Mouse (Mus musculus): ENCODE measurements around the gene Serinc5. TPM values are rescaled to one million over a fixed set of nuclear protein-coding genes. Genes with fewer than 3 reads are reported as not detected.

Gene Serinc5
- polyA plus RNA-seq, 1 experiment from 2014 or later = 10.6 TPM

DNA sequence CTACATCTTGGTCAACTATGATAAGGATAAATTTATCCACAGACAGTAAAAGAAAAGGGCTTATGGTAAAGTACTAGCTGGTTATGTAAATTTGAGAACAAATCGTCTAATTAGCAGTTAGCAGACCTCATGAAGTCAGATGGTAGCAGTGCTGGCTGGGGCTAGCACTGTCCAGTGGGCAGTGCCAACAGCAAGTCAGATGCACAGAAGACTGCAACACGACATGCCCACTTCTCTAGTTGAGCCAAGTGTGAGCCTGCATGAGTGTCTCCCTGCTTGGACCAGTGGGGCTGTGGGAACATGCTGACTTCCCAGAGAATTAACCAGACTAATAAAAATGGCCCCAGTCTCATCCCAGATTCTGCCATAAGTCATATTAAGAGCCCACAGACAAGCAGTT is 41.6 kb downstream of the Serinc5 start:
- no peak overlapping the region for H3K4me3 ChIP-seq
- no peak overlapping the region for H3K27ac ChIP-seq
- H3K4me1 ChIP-seq (replicated peaks) = peaks cover 18% of the 10 kb centered on the region
- no peaks in the 10 kb centered on the region for H3K9me3 ChIP-seq
- no peaks in the 10 kb centered on the region for H3K36me3 ChIP-seq
- DNase-seq (ENCODE audit: low spot score) = no peak
- WGBS = 83% methylated on average over 2 of the region's 2 CpGs
- no peaks in the 10 kb centered on the region for H3K27me3 ChIP-seq (ENCODE audit: insufficient read depth, poor library complexity, severe bottlenecking)

DNA sequence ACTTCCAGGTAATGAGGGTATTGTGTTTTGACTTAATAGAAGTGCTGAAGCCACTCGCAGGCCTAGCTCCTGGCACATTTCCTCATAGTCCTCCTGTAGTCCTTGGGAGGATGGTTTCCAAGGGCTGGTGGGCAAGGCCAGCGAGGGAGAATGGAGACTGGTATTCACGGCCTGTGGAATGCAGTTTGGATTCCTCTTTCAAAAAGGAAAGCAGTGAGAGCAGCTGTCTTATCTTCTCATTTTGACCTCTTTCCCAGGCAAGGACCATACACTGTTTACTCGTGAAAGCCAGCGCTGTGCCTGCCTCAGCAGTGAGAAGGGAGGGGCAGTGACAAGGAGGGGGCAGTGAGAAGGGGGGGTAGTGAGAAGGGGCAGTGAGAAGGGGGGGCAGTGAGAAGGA is 42.4 kb downstream of the Serinc5 start:
- H3K4me3 ChIP-seq = no peak overlapping the region
- no peak for DNase-seq (ENCODE audit: low spot score)
- no peaks in the 10 kb centered on the region for H3K36me3 ChIP-seq
- 37% methylated on average over 5 of the region's 5 CpGs for WGBS
- H3K27ac ChIP-seq = peak overlapping the region; percentile 59; the same call in 1 of the 2 replicates
- H3K27me3 ChIP-seq (ENCODE audit: insufficient read depth, poor library complexity, severe bottlenecking) = no peaks in the 10 kb centered on the region
- peaks cover 24% of the 10 kb centered on the region for H3K4me1 ChIP-seq (replicated peaks)
- H3K9me3 ChIP-seq = no peaks in the 10 kb centered on the region

DNA sequence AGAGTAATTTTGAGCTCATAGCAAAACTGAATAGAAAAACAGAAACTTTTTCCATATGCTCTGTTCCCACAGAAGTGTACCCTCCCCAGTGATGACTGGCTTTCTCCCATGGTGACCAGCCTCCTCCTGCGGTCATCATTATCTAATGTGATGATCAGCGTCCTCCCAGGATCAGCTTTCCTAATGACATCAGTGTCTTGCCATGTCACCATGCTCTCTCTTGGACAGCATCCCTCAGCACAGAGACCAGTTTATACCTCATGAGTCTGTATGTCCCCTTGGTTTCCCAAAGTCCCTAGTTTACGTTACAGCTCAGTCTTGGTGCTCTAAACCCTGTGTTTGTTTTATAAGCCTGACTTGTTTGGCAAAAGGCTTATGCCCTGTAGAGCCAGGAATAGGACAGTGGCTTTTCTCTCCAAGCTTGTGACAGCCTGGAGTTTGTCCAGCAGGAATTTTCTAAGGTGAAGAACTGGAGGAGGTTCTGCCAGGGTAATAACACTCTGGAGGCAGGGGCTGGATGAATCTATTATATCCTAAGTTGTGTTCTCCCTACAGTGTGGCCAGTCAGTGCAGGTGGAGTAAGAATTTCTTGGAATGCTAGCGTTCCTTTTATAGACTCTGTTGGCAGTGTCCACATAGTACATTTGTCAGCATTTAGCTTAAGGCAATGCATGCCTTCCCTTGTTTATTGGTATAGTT is 46.1 kb downstream of the Serinc5 start:
- no peak for DNase-seq (ENCODE audit: low spot score)
- Histone ChIP-seq H3K27me3 (ENCODE audit: insufficient read depth, poor library complexity, severe bottlenecking) (no peaks in the 10 kb centered on the region), H3K36me3 (peaks cover 6% of the 10 kb centered on the region), H3K4me3 (no peak overlapping the region), H3K4me1 (replicated peaks) (peaks cover 16% of the 10 kb centered on the region), H3K27ac (no peak overlapping the region), H3K9me3 (no peaks in the 10 kb centered on the region)
- WGBS = 83% methylated on average over 4 of the region's 4 CpGs

DNA sequence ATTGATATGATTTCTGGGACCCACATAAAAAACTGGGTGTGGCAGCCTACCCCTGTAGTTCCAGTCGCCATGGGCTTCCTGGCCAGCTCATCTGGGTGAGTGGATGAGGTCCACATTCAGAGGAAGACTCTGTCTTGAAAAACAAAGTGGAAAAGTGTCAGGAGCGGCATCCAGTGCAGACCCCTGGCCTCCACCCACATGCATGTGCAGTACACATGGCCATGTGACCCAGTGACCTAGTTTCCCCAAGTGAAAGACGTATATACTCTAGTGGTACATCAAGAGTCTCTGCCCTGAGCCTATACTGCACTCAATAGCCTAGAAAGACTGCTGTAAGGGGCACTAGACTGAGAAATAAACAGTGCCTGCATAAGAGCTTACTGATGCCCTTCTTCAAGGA is 48.7 kb downstream of the Serinc5 start:
- 79% methylated on average over 3 of the region's 3 CpGs for WGBS
- no peaks in the 10 kb centered on the region for H3K9me3 ChIP-seq
- peaks cover 19% of the 10 kb centered on the region for H3K4me1 ChIP-seq (replicated peaks)
- no peak overlapping the region for H3K4me3 ChIP-seq
- H3K27me3 ChIP-seq (ENCODE audit: insufficient read depth, poor library complexity, severe bottlenecking) = no peaks in the 10 kb centered on the region
- no peak for DNase-seq (ENCODE audit: low spot score)
- peaks cover 6% of the 10 kb centered on the region for H3K36me3 ChIP-seq
- no peak overlapping the region for H3K27ac ChIP-seq

DNA sequence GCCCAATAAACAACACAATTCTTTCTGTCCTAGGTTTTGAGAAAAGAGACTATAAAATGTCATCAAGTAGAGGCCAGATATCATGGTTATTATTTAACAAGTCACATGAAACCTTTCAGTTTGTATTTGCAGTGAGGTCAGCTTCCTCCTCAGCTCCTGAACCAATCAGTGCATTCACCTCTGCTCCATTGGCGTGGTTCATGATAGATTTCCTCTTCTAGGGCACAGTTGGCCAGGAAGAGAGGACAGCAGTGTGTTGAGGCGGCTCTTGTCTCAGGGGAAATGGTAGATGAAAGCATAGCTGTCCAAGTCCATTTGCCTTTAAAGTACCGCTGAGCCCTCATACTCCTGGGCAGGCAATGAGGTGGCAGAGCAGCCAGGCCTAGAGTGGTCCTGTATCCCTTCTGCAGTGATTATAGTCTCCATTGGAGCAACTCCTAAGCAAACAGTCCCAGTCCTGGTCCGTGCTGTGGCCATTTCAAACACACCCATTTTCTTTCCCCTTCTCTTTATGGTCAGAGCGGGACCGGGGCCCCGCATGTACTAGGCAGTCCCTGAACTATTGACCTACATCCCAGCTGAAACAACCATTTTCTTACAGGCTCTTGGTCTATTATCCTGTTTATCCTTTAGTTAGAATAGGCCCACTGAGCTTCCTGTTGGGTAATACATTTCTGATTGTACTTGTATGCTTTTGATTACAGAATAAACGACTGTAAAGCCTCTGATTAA is 51.8 kb downstream of the Serinc5 start:
- no peak overlapping the region for H3K27ac ChIP-seq
- peaks cover 18% of the 10 kb centered on the region for H3K4me1 ChIP-seq (replicated peaks)
- DNase-seq (ENCODE audit: low spot score) = no peak
- H3K36me3 ChIP-seq = peaks cover 6% of the 10 kb centered on the region
- no peaks in the 10 kb centered on the region for H3K9me3 ChIP-seq
- WGBS = 67% methylated on average over 8 of the region's 8 CpGs
- H3K27me3 ChIP-seq (ENCODE audit: insufficient read depth, poor library complexity, severe bottlenecking) = no peaks in the 10 kb centered on the region
- H3K4me3 ChIP-seq = no peak overlapping the region

DNA sequence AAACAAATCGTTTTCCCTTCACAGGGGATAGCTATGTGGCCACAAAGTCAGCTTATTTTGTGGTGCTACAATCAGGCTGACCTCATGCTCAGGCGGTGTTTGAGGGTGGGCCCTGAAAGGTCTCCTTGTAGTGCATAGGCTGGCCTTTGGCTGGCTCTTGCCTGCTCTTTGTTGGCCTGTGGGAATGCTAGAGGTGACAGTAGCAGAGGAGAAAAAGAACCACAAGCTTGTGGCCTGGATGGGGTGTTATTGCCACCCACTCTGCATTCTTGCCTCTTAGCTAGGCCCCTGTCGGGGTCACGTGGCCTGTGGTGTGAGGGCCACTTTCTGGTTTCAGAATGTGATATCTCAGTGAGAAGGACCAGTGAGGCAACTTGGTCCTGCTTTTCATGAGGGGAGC is 54.1 kb downstream of the Serinc5 start:
- H3K9me3 ChIP-seq = no peaks in the 10 kb centered on the region
- H3K36me3 ChIP-seq = peaks cover 6% of the 10 kb centered on the region
- 77% methylated on average over 4 of the region's 4 CpGs for WGBS
- DNase-seq (ENCODE audit: low spot score) = no peak
- no peak overlapping the region for H3K4me3 ChIP-seq
- no peaks in the 10 kb centered on the region for H3K27me3 ChIP-seq (ENCODE audit: insufficient read depth, poor library complexity, severe bottlenecking)
- H3K4me1 ChIP-seq (replicated peaks) = peaks cover 10% of the 10 kb centered on the region; the same call in 1 of the 2 replicates
- no peak overlapping the region for H3K27ac ChIP-seq

DNA sequence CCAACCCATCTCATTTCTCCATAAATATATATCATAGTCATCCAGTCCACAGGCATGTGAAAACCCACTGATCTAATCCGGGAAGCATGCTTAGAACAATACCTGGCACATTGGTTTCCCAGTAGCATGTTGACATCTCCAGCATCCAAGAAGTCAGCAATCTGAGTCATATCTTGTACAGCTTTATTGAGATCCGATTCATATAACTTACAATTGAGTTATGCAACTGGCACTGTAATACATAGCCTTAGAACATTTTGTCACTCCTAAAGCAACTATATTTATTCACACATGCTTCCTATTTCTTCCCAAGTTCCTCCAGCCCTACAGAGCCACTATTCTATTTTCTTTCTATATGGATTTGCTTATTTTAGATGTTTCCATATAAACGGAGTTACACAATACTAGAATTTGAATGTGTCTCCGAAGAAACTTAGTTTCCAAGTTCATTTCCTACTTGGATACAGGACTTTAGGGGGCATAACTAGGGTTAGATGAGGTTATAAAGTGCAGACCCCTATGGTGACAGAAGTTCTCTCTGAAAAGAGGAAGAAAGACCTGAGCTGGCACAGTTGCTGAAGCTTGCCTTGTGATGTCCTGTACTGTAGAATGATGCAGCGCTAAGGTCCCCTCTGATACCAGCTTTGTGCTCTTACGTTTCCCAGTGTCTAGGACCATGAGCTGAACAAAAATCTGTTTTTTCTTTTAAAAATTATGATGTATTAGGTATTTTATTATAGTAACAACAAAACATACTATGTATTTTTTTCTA is 57.5 kb downstream of the Serinc5 start:
- WGBS = 97% methylated on average over 6 of the region's 6 CpGs
- Histone ChIP-seq H3K27me3 (ENCODE audit: insufficient read depth, poor library complexity, severe bottlenecking) (no peaks in the 10 kb centered on the region), H3K4me3 (no peak overlapping the region), H3K4me1 (replicated peaks) (0 out of 2 replicates have a peak, but pooled peaks cover under 1% of the 10 kb centered on the region), H3K9me3 (no peaks in the 10 kb centered on the region), H3K27ac (no peak overlapping the region), H3K36me3 (no peaks in the 10 kb centered on the region)
- DNase-seq (ENCODE audit: low spot score) = no peak

DNA sequence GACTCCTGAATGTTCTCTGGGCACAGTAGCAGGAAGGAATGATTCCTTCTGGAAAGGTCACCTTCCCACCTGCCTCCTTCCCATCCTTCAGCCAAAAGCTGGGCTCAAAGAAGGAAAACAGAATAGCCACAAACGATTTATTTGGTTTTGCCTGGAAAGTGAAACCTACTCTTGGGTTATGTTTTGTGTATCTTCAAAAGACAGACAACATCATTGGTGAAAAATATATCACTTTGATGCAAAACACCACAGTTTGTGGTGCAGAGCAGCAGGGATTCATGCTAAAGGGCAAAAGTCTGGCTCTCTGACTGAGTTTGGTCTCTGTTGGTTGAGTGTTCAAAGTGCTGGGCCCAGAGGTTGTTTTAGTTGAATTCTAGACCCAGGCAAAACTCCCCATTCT is 60.8 kb downstream of the Serinc5 start:
- Histone ChIP-seq H3K27me3 (ENCODE audit: insufficient read depth, poor library complexity, severe bottlenecking) (no peaks in the 10 kb centered on the region), H3K4me3 (no peak overlapping the region), H3K4me1 (replicated peaks) (peaks cover 7% of the 10 kb centered on the region), H3K9me3 (no peaks in the 10 kb centered on the region), H3K27ac (no peak overlapping the region), H3K36me3 (no peaks in the 10 kb centered on the region)
- no peak for DNase-seq (ENCODE audit: low spot score)
- WGBS = 82% methylated on average over 1 of the region's 1 CpGs

DNA sequence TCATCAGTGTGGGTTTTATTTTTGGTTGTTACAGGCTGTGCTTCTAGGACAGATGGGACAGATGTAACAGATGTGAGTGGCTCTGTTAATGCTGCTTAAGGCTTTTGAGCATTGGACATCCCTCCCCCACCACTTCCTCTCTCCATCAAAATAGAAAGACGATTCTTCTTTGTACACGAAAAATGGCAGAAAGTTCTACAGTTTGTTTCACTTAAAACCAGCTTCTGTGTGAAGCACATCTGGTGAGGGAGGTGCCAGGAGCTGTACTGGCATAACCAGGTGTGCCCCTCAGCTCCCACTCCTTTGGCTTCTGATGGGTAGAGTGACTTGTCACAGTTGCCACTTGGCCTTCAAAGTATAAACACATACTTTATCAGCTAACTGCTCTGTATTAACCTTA is 63.8 kb downstream of the Serinc5 start:
- 73% methylated on average over 2 of the region's 2 CpGs for WGBS
- Histone ChIP-seq H3K4me3 (no peak overlapping the region), H3K9me3 (no peaks in the 10 kb centered on the region), H3K36me3 (no peaks in the 10 kb centered on the region), H3K27ac (no peak overlapping the region), H3K27me3 (ENCODE audit: insufficient read depth, poor library complexity, severe bottlenecking) (no peaks in the 10 kb centered on the region), H3K4me1 (replicated peaks) (peaks cover 10% of the 10 kb centered on the region)
- DNase-seq (ENCODE audit: low spot score) = no peak

DNA sequence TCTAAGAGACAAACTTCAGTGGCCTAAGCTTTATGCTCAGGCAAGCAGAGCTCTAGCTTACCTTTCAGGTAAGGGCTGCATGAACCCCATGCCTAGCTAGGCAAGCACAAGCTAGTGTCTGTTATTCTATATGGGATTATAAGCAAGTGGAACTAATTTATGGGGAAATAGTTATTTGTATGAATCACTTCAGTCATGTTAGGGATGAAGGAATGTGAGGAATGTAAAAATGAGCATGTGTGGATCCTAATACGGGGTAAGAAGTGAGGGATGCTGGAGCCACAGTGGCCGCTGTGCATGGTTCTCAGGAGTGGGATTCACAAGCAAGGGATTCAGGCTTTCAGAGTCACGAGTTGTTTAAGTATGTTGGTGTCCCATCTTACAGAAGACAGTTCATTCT is 64.4 kb downstream of the Serinc5 start:
- DNase-seq (ENCODE audit: low spot score) = no peak
- no peaks in the 10 kb centered on the region for H3K27me3 ChIP-seq (ENCODE audit: insufficient read depth, poor library complexity, severe bottlenecking)
- H3K4me1 ChIP-seq (replicated peaks) = peaks cover 10% of the 10 kb centered on the region
- no peak overlapping the region for H3K4me3 ChIP-seq
- no peaks in the 10 kb centered on the region for H3K36me3 ChIP-seq
- WGBS = 78% methylated on average over 3 of the region's 3 CpGs
- no peaks in the 10 kb centered on the region for H3K9me3 ChIP-seq
- H3K27ac ChIP-seq = no peak overlapping the region

DNA sequence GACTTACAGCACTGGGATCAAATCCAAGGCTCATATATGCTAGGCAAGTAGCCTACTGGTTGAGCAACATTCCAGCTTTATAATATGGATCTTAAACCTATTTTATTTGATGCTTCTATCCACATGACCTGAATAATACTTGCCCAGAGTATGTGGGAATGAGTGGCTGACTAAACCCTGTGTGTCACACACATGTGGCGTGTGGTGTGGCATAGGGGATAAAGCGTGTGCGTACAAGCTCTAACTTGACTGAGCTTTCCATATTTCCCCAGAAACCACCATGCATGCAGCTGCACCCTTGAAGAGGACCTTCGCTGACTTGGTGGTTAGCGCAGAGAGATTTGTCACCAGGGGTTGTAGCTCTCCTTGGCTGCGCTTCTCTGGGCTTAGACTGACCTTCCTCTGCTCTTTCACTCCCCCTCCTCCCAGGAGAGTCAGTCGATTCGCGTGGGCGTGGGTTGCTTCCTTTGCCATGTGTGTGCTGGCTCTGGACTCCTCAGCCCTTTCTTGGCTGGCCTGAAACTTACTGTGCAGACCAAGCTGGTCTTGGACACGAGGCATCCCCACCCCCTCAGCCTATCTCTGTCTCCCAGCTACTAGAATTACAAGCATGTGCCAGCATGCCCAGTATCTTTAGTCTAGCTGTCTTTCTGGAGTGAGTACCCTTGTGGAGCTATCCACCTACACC is 65.2 kb downstream of the Serinc5 start:
- DNase-seq (ENCODE audit: low spot score) = no peak
- 74% methylated on average over 11 of the region's 11 CpGs for WGBS
- H3K27ac ChIP-seq = no peak overlapping the region

DNA sequence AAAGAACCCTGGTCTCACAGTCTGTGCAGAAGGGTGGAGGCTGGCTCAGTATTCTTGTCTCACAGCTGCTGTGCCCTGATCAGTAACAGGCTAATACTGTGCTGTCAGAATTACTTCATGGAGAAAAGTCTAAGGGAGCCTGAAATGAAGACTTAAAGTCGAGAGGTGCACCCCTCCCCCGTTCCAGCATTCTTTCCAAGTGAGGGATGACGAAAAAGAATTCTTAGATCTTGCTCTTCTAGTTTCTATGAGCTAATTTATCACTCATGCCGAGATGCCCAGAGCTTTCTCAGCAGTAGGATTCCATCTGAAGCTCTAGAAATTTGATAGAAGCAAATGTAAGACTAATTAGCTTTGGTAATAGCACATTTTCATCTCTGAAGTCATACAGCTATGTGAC is 66.8 kb downstream of the Serinc5 start:
- Histone ChIP-seq H3K4me1 (replicated peaks) (peaks cover 13% of the 10 kb centered on the region), H3K27me3 (ENCODE audit: insufficient read depth, poor library complexity, severe bottlenecking) (peaks cover 3% of the 10 kb centered on the region; the same call in 1 of the 2 replicates), H3K27ac (no peak overlapping the region), H3K4me3 (no peak overlapping the region), H3K9me3 (no peaks in the 10 kb centered on the region), H3K36me3 (no peaks in the 10 kb centered on the region)
- WGBS = 75% methylated on average over 4 of the region's 4 CpGs
- no peak for DNase-seq (ENCODE audit: low spot score)

More for the DNA sequence above, 65.2 kb downstream of the Serinc5 start:
- Histone ChIP-seq H3K36me3 (no peaks in the 10 kb centered on the region), H3K9me3 (no peaks in the 10 kb centered on the region), H3K4me3 (no peak overlapping the region), H3K4me1 (replicated peaks) (peaks cover 10% of the 10 kb centered on the region), H3K27me3 (ENCODE audit: insufficient read depth, poor library complexity, severe bottlenecking) (no peaks in the 10 kb centered on the region)

All from hindbrain, embryonic 10.5 days (tissue).